Mouse (Mus musculus) A20 (cell line): ENCODE measurements around the gene Ddx23.

Experiments
- DNase-seq: peaks from one replicate; pipeline ENCODE4 v3.0.0-alpha.2; 2011; ENCODE audit warnings: low read depth, low spot score

Ddx23 gene

DNA sequence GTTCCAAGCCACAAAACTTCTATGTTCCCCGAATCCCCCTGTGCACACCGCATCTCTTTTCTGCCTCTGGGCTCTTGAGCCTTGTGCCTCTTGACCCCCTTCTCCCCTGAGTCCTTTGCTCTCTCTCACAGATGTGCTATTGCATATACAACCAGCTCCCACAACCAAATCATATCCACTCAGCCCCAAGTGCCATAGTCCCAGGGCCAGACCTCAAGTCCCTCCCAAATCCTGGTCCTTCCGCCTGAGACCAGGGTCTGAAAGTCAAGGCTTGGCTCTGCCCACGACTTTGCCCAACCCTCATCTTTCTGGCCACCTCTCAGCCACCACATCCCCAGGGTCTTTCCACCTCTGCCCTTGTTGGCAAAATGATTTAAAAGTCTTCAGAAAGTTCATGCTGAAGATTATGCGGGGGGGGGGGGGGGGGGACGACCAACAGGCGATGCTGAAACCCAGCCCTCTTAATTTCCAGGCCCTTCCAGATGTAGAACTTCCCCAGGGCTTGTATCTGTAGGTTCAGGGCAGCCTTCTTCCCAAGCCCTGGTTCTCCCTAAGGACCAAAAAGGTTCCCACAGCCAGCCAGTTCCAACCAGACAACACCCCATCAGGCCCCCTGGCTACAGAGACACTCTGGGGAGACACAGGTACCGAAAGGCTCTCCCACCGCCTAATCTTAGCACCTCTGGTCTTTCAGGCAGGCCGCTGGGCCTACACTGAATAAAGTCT, 54.5 kb downstream of the Ddx23 start:
- no peak for DNase-seq

DNA sequence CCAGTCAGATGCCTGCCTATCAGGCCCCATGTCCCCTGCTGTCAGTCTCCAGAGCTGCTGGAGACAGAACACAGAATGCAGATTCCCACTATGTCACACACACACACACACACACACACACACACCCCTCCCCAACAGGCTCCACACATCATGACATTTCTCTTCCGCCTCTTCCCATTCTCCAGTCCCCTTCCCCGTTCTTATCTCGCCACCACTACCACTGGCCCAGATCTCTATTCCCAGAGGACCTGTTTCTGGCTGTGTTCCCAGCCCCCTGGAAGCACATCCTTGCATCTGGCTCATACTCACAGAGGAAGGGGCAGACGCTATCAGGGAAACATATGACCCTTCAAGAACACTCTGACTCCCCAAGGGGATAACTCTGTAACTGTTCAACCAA, 55.1 kb downstream of the Ddx23 start:
- DNase-seq, result no peak

- no peak for DNase-seq
These were observed 56.0 kb downstream of the Ddx23 start for GRCm38 (mm10) chr15:98606739-98607138.

DNA sequence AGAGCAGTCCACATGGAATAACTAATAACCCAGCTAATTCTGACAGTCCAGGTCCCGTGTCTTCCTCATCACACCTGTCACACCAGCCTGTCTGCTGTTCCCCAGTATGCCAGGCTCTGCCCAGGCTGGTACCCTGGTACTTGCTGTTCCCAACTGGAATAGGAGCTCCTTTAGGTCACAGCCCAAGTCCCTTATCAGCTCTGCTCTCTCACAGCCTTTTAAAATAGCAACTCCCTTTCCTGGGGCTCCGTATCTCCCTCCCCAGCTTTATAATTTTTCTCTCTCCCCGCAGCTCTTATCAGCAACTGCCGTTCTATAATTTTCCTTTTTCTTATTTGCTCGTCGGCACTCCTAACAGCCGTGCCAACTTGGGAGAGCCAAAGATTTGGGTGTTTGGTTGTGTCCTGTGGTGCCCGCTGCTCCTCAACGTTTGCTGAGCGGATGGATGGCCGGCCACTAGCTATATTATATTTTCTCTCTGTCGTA, 56.6 kb downstream of the Ddx23 start:
- no peak for DNase-seq

DNA sequence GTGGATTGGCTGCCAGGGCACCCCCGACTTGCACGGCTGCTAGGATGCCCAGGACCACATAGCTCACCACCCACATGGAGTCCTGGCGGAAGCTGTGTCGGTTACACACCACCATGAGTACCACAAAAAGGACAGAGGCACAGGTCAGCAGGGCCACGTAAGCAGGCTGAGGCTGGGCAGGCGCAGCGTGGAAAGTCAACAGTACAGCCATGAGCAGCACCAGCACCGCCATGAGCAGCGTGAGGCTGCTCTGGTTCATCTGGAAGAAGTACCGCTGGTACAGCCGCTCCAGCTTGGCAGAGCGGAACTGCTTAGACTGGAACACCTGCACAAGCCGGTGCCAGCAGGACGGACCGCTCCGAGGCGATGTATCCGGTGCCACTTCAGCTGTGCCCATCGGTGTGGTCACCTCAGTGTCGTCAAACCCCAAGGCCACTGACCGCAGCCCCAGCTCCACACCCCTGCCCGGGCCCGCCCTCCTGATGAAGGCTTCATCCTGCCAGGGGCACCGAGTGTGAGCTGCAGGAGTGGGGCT, 58.6 kb downstream of the Ddx23 start:
- DNase-seq, result no peak

- no peak for DNase-seq
These were observed 59.7 kb downstream of the Ddx23 start for GRCm38 (mm10) chr15:98602921-98603458.

GRCm38 (mm10) chr15:98602191-98602881, 60.4 kb downstream of the Ddx23 start:
- DNase-seq, result no peak

DNA sequence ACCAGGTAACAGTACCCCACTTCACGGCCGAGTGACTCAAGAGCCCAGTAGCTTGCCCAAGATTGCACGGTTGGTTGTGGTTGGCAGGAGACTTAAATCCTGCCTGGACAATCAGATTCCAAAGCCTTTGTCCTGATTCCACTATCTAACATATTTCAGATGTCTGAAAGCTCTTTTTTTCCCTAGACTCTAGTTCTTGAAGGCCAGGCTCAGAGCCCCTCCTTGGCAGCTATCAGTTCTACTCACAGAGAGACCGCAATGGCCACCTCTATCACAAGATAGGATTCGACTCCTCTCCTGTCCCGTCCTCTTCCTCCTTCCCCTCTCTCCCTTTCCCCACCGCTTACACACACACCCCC, 60.9 kb downstream of the Ddx23 start:
- no peak for DNase-seq

DNA sequence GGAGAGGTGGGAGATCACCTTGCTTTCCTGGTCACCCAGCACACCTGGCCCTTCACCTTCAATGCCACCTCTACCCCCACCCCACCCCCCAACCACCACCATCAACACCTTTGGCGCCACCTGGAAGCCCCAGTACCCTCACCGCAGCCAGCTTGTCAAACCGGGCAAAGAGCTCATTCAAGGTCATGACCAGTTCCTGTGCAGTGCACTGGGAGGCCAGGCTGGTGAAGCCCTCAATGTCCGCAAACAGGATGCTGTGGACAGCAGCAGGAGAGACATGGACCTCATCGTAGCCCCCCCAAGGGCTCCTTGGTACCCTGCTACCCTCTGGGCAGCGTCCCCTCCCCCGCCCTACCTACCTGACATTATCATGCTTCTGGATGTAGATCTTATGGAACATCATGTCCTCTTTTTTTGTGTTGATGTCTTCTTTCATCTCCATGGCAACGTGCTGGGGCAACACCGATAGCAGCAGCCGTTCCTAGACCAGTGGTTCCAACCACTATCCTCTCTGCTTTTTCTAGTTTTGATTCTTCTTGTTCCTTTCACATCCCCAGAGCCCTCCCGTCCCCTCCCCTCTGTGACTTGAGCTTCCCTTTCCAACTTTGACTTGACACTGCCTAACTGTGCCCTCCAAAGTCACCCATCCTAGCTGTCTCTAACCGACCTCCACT, 62.5 kb downstream of the Ddx23 start:
- no peak for DNase-seq

DNA sequence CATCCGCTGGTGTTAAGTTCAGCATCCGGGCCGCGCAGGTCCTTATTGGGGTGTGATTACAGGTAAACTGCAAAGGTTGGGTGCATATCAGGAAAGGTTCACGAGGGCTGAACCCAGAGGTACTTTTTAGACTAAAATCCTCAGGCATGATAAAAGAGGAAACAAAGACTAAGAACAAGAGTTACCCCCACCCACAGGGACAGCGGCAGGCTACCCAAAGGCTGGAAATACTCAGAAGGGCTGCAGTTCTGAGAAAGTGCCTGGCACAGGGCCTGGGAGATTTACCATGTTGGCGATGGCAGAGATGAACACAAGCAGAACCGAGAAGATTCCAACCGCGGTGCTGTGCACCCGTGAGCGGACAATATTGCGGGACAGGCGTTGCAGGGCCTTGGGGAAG, 66.1 kb downstream of the Ddx23 start:
- DNase-seq, result no peak
